Mouse (Mus musculus) neural tube, embryonic 15.5 days (tissue): ENCODE measurements around the gene Ulk3. TPM values are rescaled to one million over a fixed set of nuclear protein-coding genes. Genes with fewer than 3 reads are reported as not detected.

Experiments used
- polyA plus RNA-seq: library from polyadenylated mRNA; unstranded; fragments of >200 nt; fragmentation: Nextera tagmentation; extraction: Ambion mirVana; gene quantifications from 2 replicates; pipeline ENCODE4 v1.2.1, GENCODE M21; 2015

Gene Ulk3
- polyA plus RNA-seq, 1 experiment from 2014 or later: 36.5 TPM

Other genes starting within 250 kb of the Ulk3 start
- 18.4 and 22.7 TPM in 2 replicates for gene Ppcdc, start 149.3 kb upstream of the Ulk3 start, polyA plus RNA-seq
- gene Scamp5, start 121.4 kb upstream of the Ulk3 start, polyA plus RNA-seq: 91.1 and 112 TPM in 2 replicates
- gene Rpp25, start 85.4 kb upstream of the Ulk3 start, polyA plus RNA-seq: 17.4 and 23.5 TPM in 2 replicates
- 949 and 1,085 TPM in 2 replicates for gene Cox5a, start 68.2 kb upstream of the Ulk3 start, polyA plus RNA-seq
- 22.3 and 23.8 TPM in 2 replicates for gene Fam219b, start 51.9 kb upstream of the Ulk3 start, polyA plus RNA-seq
- 75.8 and 81.7 TPM in 2 replicates for gene Mpi, start 36.7 kb upstream of the Ulk3 start, polyA plus RNA-seq
- gene Scamp2, start 28.5 kb upstream of the Ulk3 start, polyA plus RNA-seq: 43.5 and 48.5 TPM in 2 replicates
- 0.11 and 0.23 TPM in 2 replicates for gene Cplx3, start 16.8 kb downstream of the Ulk3 start, polyA plus RNA-seq
- not detected in 2 replicates for gene Lman1l, start 31.3 kb downstream of the Ulk3 start, polyA plus RNA-seq
- gene Csk, start 64.2 kb downstream of the Ulk3 start, polyA plus RNA-seq: 43.1 and 50.0 TPM in 2 replicates
- not detected in 2 replicates for gene Cyp1a2, start 94.3 kb downstream of the Ulk3 start, polyA plus RNA-seq
- gene Cyp1a1, start 98.5 kb downstream of the Ulk3 start, polyA plus RNA-seq: 0.09 and 0.12 TPM in 2 replicates
- gene Edc3, start 119.1 kb downstream of the Ulk3 start, polyA plus RNA-seq: 27.6 and 29.4 TPM in 2 replicates
- gene Clk3, start 176.4 kb downstream of the Ulk3 start, polyA plus RNA-seq: 63.6 and 65.7 TPM in 2 replicates
- 6.7 and 8.9 TPM in 2 replicates for gene Arid3b, start 247.3 kb downstream of the Ulk3 start, polyA plus RNA-seq